Mouse (Mus musculus) forebrain, embryonic 11.5 days (tissue): ENCODE results near the gene Taar9. TPM values are rescaled to one million over a fixed set of nuclear protein-coding genes. Genes with fewer than 3 reads are reported as not detected.

ENCODE experiments used
- polyA plus RNA-seq: library from polyadenylated mRNA; unstranded; fragments of >200 nt; fragmentation: Nextera tagmentation; extraction: Ambion mirVana; gene quantifications from 2 replicates; pipeline ENCODE4 v1.2.1, GENCODE M21; 2014

Taar9 gene
- polyA plus RNA-seq, 1 experiment from 2014 or later, result not detected

Other genes starting within 250 kb of the Taar9 start
- 1.5 and 3.7 TPM in 2 replicates for gene Vnn1, start 214.8 kb downstream of the Taar9 start, polyA plus RNA-seq
- not detected in 2 replicates for gene Taar1, start 189.2 kb downstream of the Taar9 start, polyA plus RNA-seq
- not detected in 2 replicates for gene Taar2, start 171.0 kb downstream of the Taar9 start, polyA plus RNA-seq
- not detected in 2 replicates for gene Taar3, start 160.0 kb downstream of the Taar9 start, polyA plus RNA-seq
- not detected in 2 replicates for gene Taar4, start 149.0 kb downstream of the Taar9 start, polyA plus RNA-seq
- not detected in 2 replicates for gene Taar5, start 138.8 kb downstream of the Taar9 start, polyA plus RNA-seq
- not detected in 2 replicates for gene Taar6, start 123.9 kb downstream of the Taar9 start, polyA plus RNA-seq
- gene Taar7a, start 116.1 kb downstream of the Taar9 start, polyA plus RNA-seq, result not detected in 2 replicates
- not detected in 2 replicates for gene Taar7b, start 109.6 kb downstream of the Taar9 start, polyA plus RNA-seq
- not detected in 2 replicates for gene Taar7d, start 82.3 kb downstream of the Taar9 start, polyA plus RNA-seq
- gene Taar7e, start 71.9 kb downstream of the Taar9 start, polyA plus RNA-seq, result not detected in 2 replicates
- gene Taar7f, start 60.0 kb downstream of the Taar9 start, polyA plus RNA-seq, result not detected in 2 replicates
- gene Taar8a, start 33.0 kb downstream of the Taar9 start, polyA plus RNA-seq, result not detected in 2 replicates
- gene Taar8b, start 17.2 kb downstream of the Taar9 start, polyA plus RNA-seq, result not detected in 2 replicates
- gene Taar8c, start 7.6 kb downstream of the Taar9 start, polyA plus RNA-seq, result not detected in 2 replicates
- gene Stx7, start 39.8 kb upstream of the Taar9 start, polyA plus RNA-seq, result 78.5 and 87.3 TPM in 2 replicates
- 2.6 and 2.9 TPM in 2 replicates for gene Moxd1, start 114.0 kb upstream of the Taar9 start, polyA plus RNA-seq